Mouse (Mus musculus) skeletal muscle tissue, adult 2 months (tissue): Measurements from ENCODE around the gene Smlr1.

Source experiments
- DNase-seq: peaks from one replicate; pipeline ENCODE4 v3.0.0-alpha.2; 2012; ENCODE audit warnings: low read depth, low spot score

Gene Smlr1

DNA sequence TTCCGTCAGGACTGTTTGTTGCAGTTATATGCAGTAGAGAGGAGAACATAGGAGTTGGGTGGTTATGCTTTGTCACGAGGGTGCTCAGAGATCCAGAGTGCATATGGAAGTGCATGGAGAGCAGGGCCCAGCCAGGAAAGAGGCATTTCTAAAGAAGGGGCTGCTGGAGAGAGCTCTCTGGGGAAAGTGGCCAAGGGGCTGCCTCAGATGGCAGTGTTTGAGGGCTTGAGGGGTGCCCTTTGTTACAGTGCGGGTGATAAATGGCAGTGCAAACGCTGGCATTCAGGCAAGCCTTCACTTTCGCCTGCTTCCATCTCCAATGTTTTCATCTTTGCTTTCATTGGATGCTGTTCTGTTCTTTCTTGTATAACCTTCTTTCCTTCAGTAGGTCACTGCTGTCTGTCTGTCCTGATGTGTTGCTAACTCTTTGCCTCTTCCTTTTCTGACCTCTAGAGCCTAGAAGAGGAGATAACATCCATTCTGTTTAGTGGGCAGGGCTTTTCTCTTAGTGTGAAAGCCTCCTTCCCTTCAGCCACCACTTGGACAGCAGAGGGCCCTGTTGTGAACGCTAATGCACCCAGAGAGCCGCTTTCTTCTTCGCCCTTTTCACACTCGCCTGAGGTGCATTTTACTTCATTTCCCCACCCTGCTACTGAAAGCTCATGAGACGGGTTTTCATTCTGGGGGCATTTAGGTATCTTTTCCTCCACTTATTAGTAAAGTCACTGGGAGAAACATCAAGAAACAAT is 36.6 kb downstream of the Smlr1 start:
- no peak for DNase-seq

GRCm38 (mm10) chr10:25488456-25488855 is 47.6 kb downstream of the Smlr1 start:
- peak; percentile 20 for DNase-seq

- DNase-seq, result no peak
These were observed 53.3 kb downstream of the Smlr1 start for GRCm38 (mm10) chr10:25482791-25483190.

- no peak for DNase-seq
These were observed 56.4 kb downstream of the Smlr1 start for GRCm38 (mm10) chr10:25479716-25480115.
